Mouse (Mus musculus) c-Kit-positive CD71-negative TER-119-negative erythroid progenitor cells, embryonic 14.5 days (primary cell): ENCODE data around the gene Dusp8.
"Not testable (repeated sequence)": the region's sequence is repeated elsewhere in the genome, so short reads cannot be mapped to it uniquely, and the experiment has no call there.

ENCODE experiments used
- DNase-seq: peaks from one replicate; pipeline ENCODE4 v3.0.0-alpha.2; 2013; ENCODE audit warnings: low read depth

Dusp8 gene

GRCm38 (mm10) chr7:142095183-142095931, at the start of gene Dusp8:
Dusp8 (minus strand) TSS chr7:142095843.
- peak; percentile 80 for DNase-seq

- no peak for DNase-seq
These were observed 48.9 kb upstream of the Dusp8 start, which contains the start of gene Gm45337 for GRCm38 (mm10) chr7:142144507-142144906. Gm45337 (minus strand) TSS chr7:142144607.

- not testable (repeated sequence) for DNase-seq
These were observed 47.9 kb upstream of the Dusp8 start for GRCm38 (mm10) chr7:142143506-142144010.

GRCm38 (mm10) chr7:142140696-142141095, 45.1 kb upstream of the Dusp8 start:
- no peak for DNase-seq

- not testable (repeated sequence) for DNase-seq
These were observed 40.3 kb upstream of the Dusp8 start, which contains the start of gene Gm39115 for GRCm38 (mm10) chr7:142135934-142136333. Gm39115 (minus strand) TSS chr7:142136034.

- DNase-seq: no peak
These were observed 38.8 kb upstream of the Dusp8 start for GRCm38 (mm10) chr7:142134206-142134995.

- DNase-seq: no peak
These were observed 33.2 kb upstream of the Dusp8 start for GRCm38 (mm10) chr7:142128843-142129242.

GRCm38 (mm10) chr7:142120629-142121028, 25.0 kb upstream of the Dusp8 start, which contains the start of gene Gm45618:
Gm45618 (minus strand) TSS chr7:142120729.
- not testable (repeated sequence) for DNase-seq

- DNase-seq: no peak
These were observed 24.0 kb upstream of the Dusp8 start for GRCm38 (mm10) chr7:142119632-142120031.

GRCm38 (mm10) chr7:142104747-142105146, 9.1 kb upstream of the Dusp8 start:
- DNase-seq: no peak

GRCm38 (mm10) chr7:142097776-142098175, 2.1 kb upstream of the Dusp8 start:
- DNase-seq: peak; percentile 63

GRCm38 (mm10) chr7:142096701-142097100, 1.1 kb upstream of the Dusp8 start:
- DNase-seq: no peak

GRCm38 (mm10) chr7:142094301-142095143, 1.1 kb downstream of the Dusp8 start:
- no peak for DNase-seq

GRCm38 (mm10) chr7:142093696-142094240, 1.9 kb downstream of the Dusp8 start:
- no peak for DNase-seq

- no peak for DNase-seq
These were observed 2.7 kb downstream of the Dusp8 start for GRCm38 (mm10) chr7:142092991-142093390.

- no peak for DNase-seq
These were observed 3.8 kb downstream of the Dusp8 start for GRCm38 (mm10) chr7:142091848-142092247.

- no peak for DNase-seq
These were observed 5.8 kb downstream of the Dusp8 start for GRCm38 (mm10) chr7:142089648-142090447.

- peak; percentile 42 for DNase-seq
These were observed 6.8 kb downstream of the Dusp8 start for GRCm38 (mm10) chr7:142088886-142089285.

- DNase-seq: no peak
These were observed 8.5 kb downstream of the Dusp8 start for GRCm38 (mm10) chr7:142087069-142087652.
